Mouse (Mus musculus) limb, embryonic 10.5 days (tissue): ENCODE results near the gene Vmn1r87. TPM values are rescaled to one million over a fixed set of nuclear protein-coding genes. Genes with fewer than 3 reads are reported as not detected.
"Not testable (repeated sequence)": the region's sequence is repeated elsewhere in the genome, so short reads cannot be mapped to it uniquely, and the experiment has no call there.

Experiments used
- DNase-seq: peaks from one replicate; pipeline ENCODE4 v3.0.0-alpha.2; 2017; ENCODE audit warnings: low spot score
- H3K27ac ChIP-seq: fragments of 300-500 bp; sonication (generic); 2 replicates; pipeline ENCODE4 v1.5.1; 2016; ENCODE audit warnings: mild to moderate bottlenecking
- H3K27me3 ChIP-seq: fragments of 300-500 bp; sonication (generic); 2 replicates; pipeline ENCODE4 v1.6.1; 2016; ENCODE audit warnings: low read depth, mild to moderate bottlenecking; ENCODE audit not compliant: poor library complexity, severe bottlenecking
- H3K36me3 ChIP-seq: fragments of 300-500 bp; sonication (generic); 2 replicates; pipeline ENCODE4 v1.6.1; 2016; ENCODE audit warnings: mild to moderate bottlenecking, moderate library complexity
- H3K4me1 ChIP-seq: fragments of 300-500 bp; sonication (generic); 2 replicates; pipeline ENCODE4 v1.6.1; 2016
- H3K4me3 ChIP-seq: fragments of 300-500 bp; sonication (generic); 2 replicates; pipeline ENCODE4 v1.5.1; 2016; ENCODE audit warnings: mild to moderate bottlenecking, moderate library complexity
- H3K9me3 ChIP-seq: fragments of 300-500 bp; sonication (generic); replicated peaks from 2 replicates; pipeline ENCODE4 v1.6.1; 2016; ENCODE audit warnings: mild to moderate bottlenecking
- WGBS: fragments of 180-500 bp; shearing (Covaris S2); methylation state at CpG from one replicate; pipeline ENCODE4 v1.1.7; 2016; 5-methylcytosine and 5-hydroxymethylcytosine counted together
- polyA plus RNA-seq: library from polyadenylated mRNA; unstranded; fragments of >200 nt; fragmentation: Nextera tagmentation; extraction: Ambion mirVana; gene quantifications from 2 replicates; pipeline ENCODE4 v1.2.1, GENCODE M21; 2016

Gene Vmn1r87
- polyA plus RNA-seq, result not detected in 2 replicates

DNA sequence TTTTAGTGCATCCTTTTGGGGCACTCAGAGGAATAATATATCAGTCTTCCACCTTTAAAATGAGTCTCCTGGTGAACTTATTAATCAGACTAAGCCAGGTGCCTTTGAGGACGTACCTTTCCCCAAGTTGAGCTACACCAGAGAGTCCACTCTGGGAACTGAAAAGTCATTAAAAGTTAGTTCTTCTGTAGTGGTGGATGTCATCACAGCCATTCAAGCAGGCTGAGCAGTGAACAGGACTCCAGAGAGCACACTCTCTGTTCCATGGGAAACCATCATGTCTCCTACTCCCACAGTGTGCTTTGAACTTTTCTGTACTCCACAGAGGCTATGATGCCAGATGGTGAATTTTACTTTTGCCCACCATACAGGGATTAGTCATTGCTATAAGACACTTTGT is at the start of gene Vmn1r87:
TSS of gene Vmn1r87 (minus strand) at position 101 of the 400 bp plus-strand sequence.
- DNase-seq, result no peak
- Histone ChIP-seq H3K36me3 (no peaks in the 10 kb centered on the region), H3K27ac (no peak within 1 kb of the TSS), H3K4me1 (no peaks in the 10 kb centered on the region), H3K4me3 (no peak within 1 kb of the TSS), H3K9me3 (no peaks in the 10 kb centered on the region), H3K27me3 (no peaks in the 10 kb centered on the region)
- WGBS, result 78% methylated on average over 1 of the region's 1 CpGs

DNA sequence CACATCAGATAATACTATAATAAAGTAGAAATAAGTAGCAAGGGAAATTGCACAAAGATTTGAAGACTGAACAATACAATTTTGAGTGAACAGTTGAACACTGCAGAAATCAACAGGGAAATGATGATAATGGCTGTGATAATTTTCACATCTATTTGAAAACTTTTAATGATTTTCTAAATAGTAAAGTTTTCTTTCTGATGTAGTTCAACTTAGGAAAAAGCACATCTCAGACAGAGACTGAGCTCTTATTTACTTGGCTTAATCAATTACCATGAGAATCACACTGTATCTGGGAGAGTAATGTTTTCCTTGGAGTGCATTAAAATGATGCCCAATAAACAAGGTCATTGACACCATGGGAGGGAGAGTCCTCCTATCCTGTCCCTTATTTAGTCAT is 19.3 kb upstream of the Vmn1r87 start, which contains the start of gene Vmn1r88:
TSS of gene Vmn1r88 (plus strand) at position 301 of the 400 bp plus-strand sequence.
- Histone ChIP-seq H3K27ac (no peak within 1 kb of the TSS), H3K36me3 (no peaks in the 10 kb centered on the region), H3K4me3 (no peak within 1 kb of the TSS), H3K9me3 (no peaks in the 10 kb centered on the region), H3K4me1 (no peaks in the 10 kb centered on the region), H3K27me3 (no peaks in the 10 kb centered on the region)
- DNase-seq, result no peak

DNA sequence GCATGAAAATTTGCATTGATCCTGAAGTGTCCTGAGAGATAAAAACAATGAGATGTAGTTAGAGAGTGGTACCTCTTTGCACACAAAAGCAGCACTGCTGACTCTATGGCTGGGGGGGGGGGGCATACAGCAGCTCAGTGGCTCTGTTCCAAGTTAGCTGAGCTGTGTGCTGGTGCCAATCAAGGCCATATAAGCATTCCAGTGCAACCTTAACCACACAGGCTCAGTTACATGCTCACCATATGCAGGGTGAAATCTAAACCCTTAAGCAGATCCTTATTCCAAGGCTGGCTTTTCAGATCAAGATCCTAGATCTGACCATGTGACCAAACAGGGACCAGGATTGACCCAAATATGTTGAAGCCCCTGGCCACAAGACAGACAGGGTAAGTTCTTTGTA is 2.6 kb downstream of the Vmn1r87 start:
- H3K27ac ChIP-seq, result no peak overlapping the region
- no peaks in the 10 kb centered on the region for H3K36me3 ChIP-seq
- H3K4me3 ChIP-seq, result no peak overlapping the region
- H3K27me3 ChIP-seq, result no peaks in the 10 kb centered on the region
- no peaks in the 10 kb centered on the region for H3K9me3 ChIP-seq
- H3K4me1 ChIP-seq, result no peaks in the 10 kb centered on the region
- DNase-seq, result no peak

DNA sequence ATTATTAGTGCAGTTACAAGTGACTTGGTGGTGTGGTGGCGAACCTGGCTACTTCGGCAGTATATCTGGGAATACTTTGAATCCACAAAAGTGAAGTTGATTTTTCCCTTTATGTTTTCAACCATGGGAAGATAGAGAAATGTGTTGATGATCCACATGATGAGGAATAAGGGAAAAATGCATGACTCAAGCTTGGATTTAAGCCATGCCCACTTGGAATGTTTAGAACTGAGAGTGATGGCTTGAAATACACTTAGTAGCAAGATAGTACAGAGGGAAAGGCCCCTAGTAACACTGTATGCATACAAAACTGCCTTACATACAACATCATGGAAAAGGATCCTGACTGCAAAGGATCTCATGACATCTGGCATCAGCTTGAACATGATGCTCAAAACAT is 8.1 kb downstream of the Vmn1r87 start:
- H3K4me1 ChIP-seq, result no peaks in the 10 kb centered on the region
- no peaks in the 10 kb centered on the region for H3K36me3 ChIP-seq
- H3K27ac ChIP-seq, result no peak overlapping the region
- WGBS, result 93% methylated on average over 2 of the region's 2 CpGs
- H3K27me3 ChIP-seq, result no peaks in the 10 kb centered on the region
- H3K4me3 ChIP-seq, result no peak overlapping the region
- no peak for DNase-seq
- no peaks in the 10 kb centered on the region for H3K9me3 ChIP-seq

DNA sequence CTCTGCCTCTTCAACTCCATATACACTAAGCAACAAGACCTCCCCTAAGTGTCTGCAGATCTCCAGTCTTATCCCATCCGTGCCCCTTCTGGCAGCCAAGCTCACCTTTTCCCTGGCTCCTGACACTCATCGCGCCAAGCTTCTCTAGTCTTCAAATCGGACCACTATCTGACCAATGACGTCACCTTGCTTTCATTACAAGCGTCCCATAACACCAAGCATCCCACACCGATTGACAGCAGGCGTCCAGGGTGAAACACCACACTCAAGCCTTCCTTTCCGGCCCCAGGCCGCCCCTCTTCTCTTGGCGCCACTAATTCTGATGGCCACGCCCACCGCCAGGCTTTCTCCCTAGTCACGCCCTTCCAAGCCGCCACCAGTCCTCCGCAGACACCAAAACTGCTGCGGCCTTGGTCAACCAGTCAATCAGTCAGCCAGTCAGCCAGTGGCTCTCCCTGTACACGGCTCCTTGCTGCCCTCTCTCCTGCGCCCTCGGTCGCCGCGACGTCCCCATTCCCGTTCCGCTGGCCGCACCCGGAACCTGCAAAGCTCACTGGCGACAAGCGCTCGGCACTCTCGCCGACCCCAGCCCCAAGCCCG is 16.3 kb downstream of the Vmn1r87 start:
- H3K36me3 ChIP-seq, H3K27me3 ChIP-seq, H3K27ac ChIP-seq, H3K9me3 ChIP-seq, DNase-seq, H3K4me1 ChIP-seq: not testable (repeated sequence)
- H3K4me3 ChIP-seq, result peak overlapping the region; percentile 33
- WGBS, result under 1% methylated on average over 27 of the region's 34 CpGs

DNA sequence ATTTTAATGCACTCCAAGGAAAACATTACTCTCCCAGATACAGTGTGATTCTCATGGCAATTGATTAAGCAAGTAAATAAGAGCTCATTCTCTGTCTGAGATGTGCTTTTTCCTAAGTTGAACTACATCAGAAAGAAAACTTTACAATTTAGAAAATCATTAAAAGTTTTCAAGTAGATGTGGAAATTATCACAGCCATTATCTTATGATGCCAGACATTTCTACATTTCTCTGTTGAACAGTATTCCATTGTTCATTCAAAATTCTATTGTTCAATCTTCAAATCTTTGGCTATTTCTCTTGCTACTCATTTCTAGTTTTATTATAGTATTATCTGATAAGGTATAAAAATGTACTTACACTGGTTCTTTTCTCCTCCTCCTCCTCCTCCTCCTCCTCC is 20.1 kb downstream of the Vmn1r87 start, which contains the start of gene Vmn1r86:
TSS of gene Vmn1r86 (minus strand) at position 101 of the 400 bp plus-strand sequence.
- no peak for DNase-seq
- Histone ChIP-seq H3K4me1 (no peaks in the 10 kb centered on the region), H3K4me3 (no peak within 1 kb of the TSS), H3K27me3 (no peaks in the 10 kb centered on the region), H3K9me3 (no peaks in the 10 kb centered on the region), H3K36me3 (no peaks in the 10 kb centered on the region), H3K27ac (no peak within 1 kb of the TSS)

DNA sequence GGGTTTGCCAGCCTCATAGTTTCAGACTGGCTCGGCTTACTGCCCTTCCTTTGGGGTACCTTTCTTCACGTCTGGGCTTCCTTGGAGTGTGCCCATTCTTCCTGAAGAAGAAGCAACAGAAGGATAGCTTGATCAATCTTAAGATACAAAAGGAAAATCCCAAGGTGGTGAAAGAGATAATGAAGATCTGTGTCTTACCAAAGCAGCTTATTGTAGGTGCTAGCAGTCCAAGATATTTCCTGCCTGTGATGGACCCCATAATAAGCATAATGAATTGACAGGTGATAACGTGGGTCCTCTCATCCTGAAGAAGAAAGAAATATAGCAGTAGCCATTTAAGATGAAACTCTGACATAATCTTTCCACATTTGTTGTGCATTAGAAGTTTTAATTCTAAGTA is 44.9 kb downstream of the Vmn1r87 start, which contains the start of gene Vmn1r85:
TSS of gene Vmn1r85 (minus strand) at position 101 of the 400 bp plus-strand sequence.
- H3K9me3 ChIP-seq, result no peaks in the 10 kb centered on the region
- WGBS, result 70% methylated on average over 3 of the region's 3 CpGs
- H3K36me3 ChIP-seq, result no peaks in the 10 kb centered on the region
- H3K4me1 ChIP-seq, result no peaks in the 10 kb centered on the region
- H3K27me3 ChIP-seq, result no peaks in the 10 kb centered on the region
- no peak within 1 kb of the TSS for H3K4me3 ChIP-seq
- H3K27ac ChIP-seq, result no peak within 1 kb of the TSS
- DNase-seq, result no peak

Other genes starting within 250 kb of the Vmn1r87 start
- 22.4 and 23.1 TPM in 2 replicates for gene Zscan22, start 242.3 kb downstream of the Vmn1r87 start, polyA plus RNA-seq
- gene Rps5, start 217.9 kb downstream of the Vmn1r87 start, polyA plus RNA-seq, result 1,082 and 1,228 TPM in 2 replicates
- gene Rnf225, start 212.7 kb downstream of the Vmn1r87 start, polyA plus RNA-seq, result 0.66 and 0.94 TPM in 2 replicates
- gene Zfp324, start 174.3 kb downstream of the Vmn1r87 start, polyA plus RNA-seq, result 8.4 and 12.0 TPM in 2 replicates
- 14.0 and 14.9 TPM in 2 replicates for gene Zfp446, start 162.3 kb downstream of the Vmn1r87 start, polyA plus RNA-seq
- gene Slc27a5, start 142.0 kb downstream of the Vmn1r87 start, polyA plus RNA-seq, result not detected in 2 replicates
- gene Trim28, start 141.0 kb downstream of the Vmn1r87 start, polyA plus RNA-seq, result 561 and 585 TPM in 2 replicates
- 29.1 and 31.8 TPM in 2 replicates for gene Zbtb45, start 130.1 kb downstream of the Vmn1r87 start, polyA plus RNA-seq
- gene Chmp2a, start 105.3 kb downstream of the Vmn1r87 start, polyA plus RNA-seq, result 79.6 and 84.2 TPM in 2 replicates
- gene Ube2m, start 101.9 kb downstream of the Vmn1r87 start, polyA plus RNA-seq, result 182 and 208 TPM in 2 replicates
- gene Mzf1, start 85.4 kb downstream of the Vmn1r87 start, polyA plus RNA-seq, result 3.3 and 4.4 TPM in 2 replicates
- gene Vmn1r85, start 45.0 kb downstream of the Vmn1r87 start, polyA plus RNA-seq, result not detected in 2 replicates
- gene Vmn1r86, start 20.2 kb downstream of the Vmn1r87 start, polyA plus RNA-seq, result not detected in 2 replicates
- not detected in 2 replicates for gene Vmn1r88, start 19.4 kb upstream of the Vmn1r87 start, polyA plus RNA-seq
- not detected in 2 replicates for gene Vmn1r89, start 72.9 kb upstream of the Vmn1r87 start, polyA plus RNA-seq
- gene Lig1, start 137.1 kb upstream of the Vmn1r87 start, polyA plus RNA-seq, result 163 and 169 TPM in 2 replicates
- gene Zswim9, start 138.6 kb upstream of the Vmn1r87 start, polyA plus RNA-seq, result 10.0 and 11.4 TPM in 2 replicates
- 1.9 TPM in 2 replicates for gene Pla2g4c, start 184.5 kb upstream of the Vmn1r87 start, polyA plus RNA-seq